Mouse (Mus musculus): ENCODE data around the gene Reep1. TPM values are rescaled to one million over a fixed set of nuclear protein-coding genes. Genes with fewer than 3 reads are reported as not detected.

Reep1 gene
- polyA plus RNA-seq, 2 experiments, result 1.9 to 3.0 TPM

GRCm38 (mm10) chr6:71695150-71695549, 12.2 kb upstream of the Reep1 start:
- TF ChIP-seq EP300 (IDR thresholded peaks at IDR 0.05; ENCODE audit: low read depth) (no peak), CTCF (IDR thresholded peaks at IDR 0.05; ENCODE audit: low read depth) (no peak)
- Histone ChIP-seq H3K4me2 (ENCODE audit: low read depth) (no peak overlapping the region), H3K9ac (replicated peaks) (no peak overlapping the region), H3K27ac (no peak overlapping the region), H3K4me1 (replicated peaks; ENCODE audit: control insufficient read depth in 2 of 2, insufficient read depth in 2 of 2, low read length in 1 of 2) (no peaks in the 10 kb centered on the region), H3K27me3 (ENCODE audit: control insufficient read depth, insufficient read depth, low read length) (no peaks in the 10 kb centered on the region), H3K4me3 (ENCODE audit: insufficient read depth in 1 of 2, low read depth in 2 of 2, low read length in 2 of 2) (no peak overlapping the region), H3K36me3 (replicated peaks; ENCODE audit: control insufficient read depth, insufficient read depth, low read depth) (no peaks in the 10 kb centered on the region), H3K9me3 (ENCODE audit: control insufficient read depth, low read length) (no peaks in the 10 kb centered on the region)
- DNase-seq (ENCODE audit: low read depth in 3 of 3, low spot score in 3 of 3) (no peak), ATAC-seq (ENCODE audit: insufficient read depth) (no peak)
- 85% methylated on average over 2 of the region's 2 CpGs for WGBS (ENCODE audit: insufficient replicate concordance)

- H3K9me3 ChIP-seq (ENCODE audit: control insufficient read depth, low read length), result no peaks in the 10 kb centered on the region
- ATAC-seq (ENCODE audit: insufficient read depth), result no peak
- H3K4me1 ChIP-seq (replicated peaks; ENCODE audit: control insufficient read depth in 2 of 2, insufficient read depth in 2 of 2, low read length in 1 of 2), result no peaks in the 10 kb centered on the region
- no peak overlapping the region for H3K4me3 ChIP-seq (ENCODE audit: insufficient read depth in 1 of 2, low read depth in 2 of 2, low read length in 2 of 2)
- no peaks in the 10 kb centered on the region for H3K27me3 ChIP-seq (ENCODE audit: control insufficient read depth, insufficient read depth, low read length)
- DNase-seq (ENCODE audit: low read depth in 3 of 3, low spot score in 3 of 3), result no peak
- H3K4me2 ChIP-seq (ENCODE audit: low read depth), result no peak overlapping the region
- TF ChIP-seq EP300 (IDR thresholded peaks at IDR 0.05; ENCODE audit: low read depth), result no peak
- TF ChIP-seq CTCF (IDR thresholded peaks at IDR 0.05; ENCODE audit: low read depth), result no peak
- WGBS (ENCODE audit: insufficient replicate concordance), result 72% methylated on average over 3 of the region's 3 CpGs
- H3K27ac ChIP-seq, result no peak overlapping the region
- H3K9ac ChIP-seq (replicated peaks), result no peak overlapping the region
- no peaks in the 10 kb centered on the region for H3K36me3 ChIP-seq (replicated peaks; ENCODE audit: control insufficient read depth, insufficient read depth, low read depth)
Observed at GRCm38 (mm10) chr6:71695599-71695998, 11.8 kb upstream of the Reep1 start.

GRCm38 (mm10) chr6:71706871-71707270, 490 bp upstream of the Reep1 start:
- DNase-seq (ENCODE audit: low read depth in 3 of 3, low spot score in 3 of 3), result no peak
- no peak for TF ChIP-seq EP300 (IDR thresholded peaks at IDR 0.05; ENCODE audit: low read depth)
- TF ChIP-seq CTCF (IDR thresholded peaks at IDR 0.05; ENCODE audit: low read depth), result no peak
- no peaks in the 10 kb centered on the region for H3K9me3 ChIP-seq (ENCODE audit: control insufficient read depth, low read length)
- no peak for ATAC-seq (ENCODE audit: insufficient read depth)
- no peak overlapping the region for H3K4me2 ChIP-seq (ENCODE audit: low read depth)
- H3K4me3 ChIP-seq (ENCODE audit: insufficient read depth in 1 of 2, low read depth in 2 of 2, low read length in 2 of 2), result no peak overlapping the region
- H3K27me3 ChIP-seq (ENCODE audit: control insufficient read depth, insufficient read depth, low read length), result peaks cover 20% of the 10 kb centered on the region
- no peaks in the 10 kb centered on the region; a peak in 1 of 4 replicates for H3K4me1 ChIP-seq (replicated peaks; ENCODE audit: control insufficient read depth in 2 of 2, insufficient read depth in 2 of 2, low read length in 1 of 2)
- WGBS (ENCODE audit: insufficient replicate concordance), result 76% methylated on average over 12 of the region's 12 CpGs
- no peak overlapping the region for H3K27ac ChIP-seq
- H3K36me3 ChIP-seq (replicated peaks; ENCODE audit: control insufficient read depth, insufficient read depth, low read depth), result no peaks in the 10 kb centered on the region
- H3K9ac ChIP-seq (replicated peaks), result no peak overlapping the region

GRCm38 (mm10) chr6:71708528-71708927, 1.2 kb downstream of the Reep1 start:
- peak overlapping the region; percentile 52 to 61 for H3K4me3 ChIP-seq (ENCODE audit: insufficient read depth in 1 of 2, low read depth in 2 of 2, low read length in 2 of 2)
- DNase-seq (ENCODE audit: low read depth in 3 of 3, low spot score in 3 of 3), result no peak
- peak overlapping the region; percentile 68 for H3K4me2 ChIP-seq (ENCODE audit: low read depth)
- 8% methylated on average over 3 of the region's 3 CpGs for WGBS (ENCODE audit: insufficient replicate concordance)
- no peak overlapping the region for H3K9ac ChIP-seq (replicated peaks)
- no peak for ATAC-seq (ENCODE audit: insufficient read depth)
- no peaks in the 10 kb centered on the region for H3K9me3 ChIP-seq (ENCODE audit: control insufficient read depth, low read length)
- peaks cover 20% of the 10 kb centered on the region for H3K27me3 ChIP-seq (ENCODE audit: control insufficient read depth, insufficient read depth, low read length)
- no peaks in the 10 kb centered on the region; a peak in 1 of 4 replicates for H3K4me1 ChIP-seq (replicated peaks; ENCODE audit: control insufficient read depth in 2 of 2, insufficient read depth in 2 of 2, low read length in 1 of 2)
- H3K36me3 ChIP-seq (replicated peaks; ENCODE audit: control insufficient read depth, insufficient read depth, low read depth), result no peaks in the 10 kb centered on the region
- TF ChIP-seq CTCF (IDR thresholded peaks at IDR 0.05; ENCODE audit: low read depth) (no peak), EP300 (IDR thresholded peaks at IDR 0.05; ENCODE audit: low read depth) (no peak)
- no peak overlapping the region for H3K27ac ChIP-seq

- no peak overlapping the region for H3K9ac ChIP-seq (replicated peaks)
- no peaks in the 10 kb centered on the region for H3K9me3 ChIP-seq (ENCODE audit: control insufficient read depth, low read length)
- no peak for ATAC-seq (ENCODE audit: insufficient read depth)
- H3K27me3 ChIP-seq (ENCODE audit: control insufficient read depth, insufficient read depth, low read length), result peaks cover 20% of the 10 kb centered on the region
- H3K27ac ChIP-seq, result no peak overlapping the region
- no peak overlapping the region for H3K4me3 ChIP-seq (ENCODE audit: insufficient read depth in 1 of 2, low read depth in 2 of 2, low read length in 2 of 2)
- H3K36me3 ChIP-seq (replicated peaks; ENCODE audit: control insufficient read depth, insufficient read depth, low read depth), result no peaks in the 10 kb centered on the region
- WGBS (ENCODE audit: insufficient replicate concordance), result 67% methylated on average over 3 of the region's 3 CpGs
- no peak for TF ChIP-seq EP300 (IDR thresholded peaks at IDR 0.05; ENCODE audit: low read depth)
- TF ChIP-seq CTCF (IDR thresholded peaks at IDR 0.05; ENCODE audit: low read depth), result no peak
- no peaks in the 10 kb centered on the region; a peak in 1 of 4 replicates for H3K4me1 ChIP-seq (replicated peaks; ENCODE audit: control insufficient read depth in 2 of 2, insufficient read depth in 2 of 2, low read length in 1 of 2)
- no peak overlapping the region for H3K4me2 ChIP-seq (ENCODE audit: low read depth)
- no peak for DNase-seq (ENCODE audit: low read depth in 3 of 3, low spot score in 3 of 3)
Observed at GRCm38 (mm10) chr6:71710323-71710722, 3.0 kb downstream of the Reep1 start.
